Mouse (Mus musculus) common myeloid progenitor, adult 5-6 weeks (primary cell): ENCODE results near the gene Arhgdig. TPM values are rescaled to one million over a fixed set of nuclear protein-coding genes. Genes with fewer than 3 reads are reported as not detected.
A peak's percentile ranks its signal among the peaks of the same experiment; 100 is the strongest.
"Not testable (repeated sequence)": the region's sequence is repeated elsewhere in the genome, so short reads cannot be mapped to it uniquely, and the experiment has no call there.

ENCODE experiments used
- ATAC-seq: replicated peaks from 2 replicates; pipeline ENCODE4 v1.8.0; 2016; ENCODE audit warnings: low read depth, mild to moderate bottlenecking, moderate TSS enrichment, inconsistent platforms; ENCODE audit not compliant: poor library complexity, severe bottlenecking
- total RNA-seq: library from RNA; stranded (forward); fragments of 200-1000, 187-1606 nt; gene quantifications from 2 replicates; pipeline ENCODE4 v1.2.3, GENCODE M21; 2017

The Arhgdig gene
- total RNA-seq, 1 experiment from 2014 or later: not detected

- ATAC-seq: no peak
These were observed 4.7 kb upstream of the Arhgdig start for GRCm38 (mm10) chr17:26212241-26212640.

GRCm38 (mm10) chr17:26206392-26206791 lies 1.2 kb downstream of the Arhgdig start:
- ATAC-seq: no peak

DNA sequence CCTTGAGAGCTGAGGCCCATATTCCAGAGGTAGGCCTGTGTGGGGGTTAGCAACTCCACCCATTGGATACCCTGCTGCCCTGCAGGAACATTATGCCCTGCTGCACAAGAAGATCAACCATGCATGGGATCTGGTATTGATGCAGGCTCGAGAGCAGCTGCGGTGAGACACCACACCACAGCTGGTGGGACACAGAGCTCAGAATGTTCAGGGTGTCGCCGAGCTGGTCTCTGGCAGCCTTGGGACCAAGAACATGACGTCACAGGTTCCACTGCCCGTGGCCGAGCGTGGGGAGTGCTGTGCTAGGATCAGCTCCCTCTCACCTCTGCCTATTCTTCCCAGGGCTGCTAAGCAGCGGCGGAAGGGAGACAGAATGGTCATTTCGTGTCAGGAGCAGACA lies 2.8 kb downstream of the Arhgdig start:
- no peak for ATAC-seq

GRCm38 (mm10) chr17:26203321-26203811 lies 4.2 kb downstream of the Arhgdig start:
- ATAC-seq: peak; percentile 44; the same call in 1 of the 2 replicates

DNA sequence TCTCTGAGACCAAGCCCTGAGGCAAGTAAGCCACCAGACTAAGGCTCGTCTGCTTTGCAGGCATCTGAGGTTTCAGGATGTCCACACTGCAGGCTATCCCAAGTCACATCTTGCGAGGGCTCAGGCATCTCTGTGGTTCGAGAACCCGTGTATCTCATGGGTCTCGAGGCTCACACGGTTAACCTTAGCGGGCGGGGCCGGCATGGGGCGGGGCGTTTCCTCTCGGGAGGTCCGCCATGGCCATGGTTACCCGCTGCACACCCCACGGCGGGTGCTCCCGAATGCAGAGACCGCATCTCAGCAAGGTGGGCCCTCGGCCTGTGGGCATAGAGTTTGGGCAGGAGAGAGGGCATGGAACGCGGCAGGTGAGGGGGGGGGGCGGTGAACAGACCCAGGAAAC lies 4.8 kb downstream of the Arhgdig start, which contains the start of gene Rgs11:
Gene Rgs11, plus strand, starts transcription at position 215 of the 400 bp plus-strand sequence.
- 0 out of 2 replicates have a peak, but pooled peaks have one; percentile 11 for ATAC-seq

- ATAC-seq: no peak
These were observed 5.6 kb downstream of the Arhgdig start for GRCm38 (mm10) chr17:26201998-26202397.

DNA sequence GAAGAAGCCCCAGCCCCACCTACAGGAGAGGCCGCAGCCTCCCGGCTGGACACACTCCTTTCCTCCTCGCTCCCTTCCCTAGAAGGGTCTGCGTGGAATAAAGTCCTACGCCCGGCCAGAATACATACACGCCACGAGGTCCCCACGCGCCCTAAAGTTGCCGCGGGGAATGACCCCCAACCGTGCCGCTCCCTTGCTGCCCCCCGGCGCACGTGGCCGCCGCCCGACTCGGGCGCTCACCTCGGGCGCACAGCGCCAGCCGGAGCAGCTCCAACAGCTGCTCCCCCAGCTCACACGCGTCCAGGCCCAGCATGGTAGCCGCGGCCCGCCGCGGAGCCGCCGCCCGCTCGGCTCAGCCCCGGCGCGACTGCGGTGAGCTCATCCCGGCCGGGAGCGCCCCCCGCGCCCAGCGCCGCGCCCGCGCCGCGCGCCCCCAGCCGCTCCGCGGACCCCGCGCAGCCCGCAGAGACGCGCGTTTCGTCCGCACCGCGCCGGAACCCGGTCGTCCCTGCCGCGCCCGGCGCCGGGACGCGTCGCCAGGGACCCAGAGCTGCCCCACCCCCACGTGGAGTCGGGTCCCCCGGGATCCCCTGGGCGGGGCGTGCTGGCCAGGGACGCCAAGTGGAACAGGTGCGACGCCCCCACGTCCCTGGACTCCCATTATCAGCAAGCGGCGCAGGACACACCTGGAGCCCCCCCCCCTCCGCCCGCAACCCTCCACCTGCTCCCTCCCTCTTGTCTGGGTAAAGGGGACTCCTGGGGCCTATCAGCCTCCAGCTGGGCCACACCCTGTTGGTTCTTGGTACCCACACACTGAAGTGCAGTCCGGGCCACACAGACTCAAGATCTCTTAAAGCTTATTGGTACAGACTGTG lies 6.5 kb downstream of the Arhgdig start:
- ATAC-seq: no peak

DNA sequence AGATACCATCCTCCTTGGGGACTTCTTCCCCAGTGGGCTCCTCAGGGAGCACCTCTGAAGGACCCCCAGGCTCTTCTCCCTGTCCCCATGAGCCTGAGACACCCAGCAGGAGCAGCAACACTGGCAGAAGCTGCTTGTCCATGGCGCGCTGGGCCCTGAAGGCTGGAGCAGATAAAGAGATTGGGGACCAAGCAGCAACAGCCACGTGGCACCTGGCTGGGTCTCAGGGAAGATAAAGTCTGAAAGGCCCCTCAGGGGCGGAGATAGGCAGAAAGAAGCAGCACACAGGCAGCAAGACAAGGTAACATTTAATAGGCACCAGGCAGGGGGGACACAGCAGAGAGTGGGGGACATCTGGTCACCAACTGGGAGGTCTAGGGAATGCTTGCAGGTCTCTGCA lies 8.7 kb downstream of the Arhgdig start, which contains the start of gene Pdia2:
Gene Pdia2, minus strand, starts transcription at position 196 of the 400 bp plus-strand sequence.
- ATAC-seq: no peak

- no peak for ATAC-seq
These were observed 14.9 kb downstream of the Arhgdig start for GRCm38 (mm10) chr17:26192481-26193190.

- not testable (repeated sequence) for ATAC-seq
These were observed 16.1 kb downstream of the Arhgdig start for GRCm38 (mm10) chr17:26191486-26191885.

DNA sequence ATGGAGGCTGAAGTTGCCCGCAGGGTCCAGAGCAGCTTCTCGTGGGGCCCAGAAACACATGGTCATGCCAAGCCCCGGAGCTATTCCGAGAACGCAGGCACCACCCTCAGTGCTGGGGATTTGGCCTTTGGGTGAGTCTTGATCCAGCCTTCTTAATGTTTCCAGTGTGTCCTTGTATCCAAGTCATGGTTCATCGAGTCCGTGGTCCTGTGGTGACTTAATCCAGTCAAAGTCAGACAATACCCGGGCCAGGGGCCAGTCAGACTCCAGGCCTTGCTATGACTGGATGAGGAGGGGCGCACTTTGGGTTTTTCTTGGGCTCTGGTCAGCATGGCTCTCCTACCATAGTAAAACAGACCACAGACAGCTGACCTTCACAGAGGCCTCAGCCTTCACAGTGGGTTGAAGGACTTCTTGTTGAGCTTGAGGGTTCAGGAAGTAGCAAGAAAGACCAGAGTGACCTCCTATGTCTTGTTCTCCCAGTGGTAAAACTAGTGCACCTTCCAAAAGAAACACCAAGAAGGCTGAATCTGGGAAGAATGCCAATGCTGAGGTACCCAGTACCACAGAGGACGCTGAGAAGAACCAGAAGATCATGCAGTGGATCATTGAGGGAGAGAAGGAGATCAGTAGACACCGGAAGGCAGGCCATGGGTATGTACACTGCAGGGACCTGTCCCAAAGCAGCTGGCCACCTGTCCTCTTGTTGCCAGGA lies 19.3 kb downstream of the Arhgdig start:
- no peak for ATAC-seq

GRCm38 (mm10) chr17:26187592-26187991 lies 20.0 kb downstream of the Arhgdig start:
- ATAC-seq: no peak

DNA sequence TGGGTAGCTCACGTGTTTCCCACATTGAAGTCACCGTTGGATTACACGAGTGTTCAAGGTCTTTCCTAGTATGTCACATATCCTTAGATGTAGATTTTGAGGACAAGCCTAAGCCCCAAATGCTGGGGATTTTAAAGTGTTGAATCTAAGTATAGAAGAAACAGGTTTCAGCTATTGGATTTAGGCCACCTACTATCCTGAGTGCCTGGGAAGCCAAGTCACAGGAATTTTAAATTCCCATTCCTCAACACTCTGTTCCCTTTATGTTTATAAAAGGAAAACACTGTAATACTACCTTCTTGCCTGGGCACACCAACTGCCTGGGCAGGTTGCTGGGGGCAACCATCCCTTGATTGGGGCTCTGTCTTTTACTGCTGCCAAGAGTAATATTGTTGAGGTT lies 26.4 kb downstream of the Arhgdig start:
- ATAC-seq: no peak

GRCm38 (mm10) chr17:26178611-26179010 lies 29.0 kb downstream of the Arhgdig start:
- no peak for ATAC-seq

DNA sequence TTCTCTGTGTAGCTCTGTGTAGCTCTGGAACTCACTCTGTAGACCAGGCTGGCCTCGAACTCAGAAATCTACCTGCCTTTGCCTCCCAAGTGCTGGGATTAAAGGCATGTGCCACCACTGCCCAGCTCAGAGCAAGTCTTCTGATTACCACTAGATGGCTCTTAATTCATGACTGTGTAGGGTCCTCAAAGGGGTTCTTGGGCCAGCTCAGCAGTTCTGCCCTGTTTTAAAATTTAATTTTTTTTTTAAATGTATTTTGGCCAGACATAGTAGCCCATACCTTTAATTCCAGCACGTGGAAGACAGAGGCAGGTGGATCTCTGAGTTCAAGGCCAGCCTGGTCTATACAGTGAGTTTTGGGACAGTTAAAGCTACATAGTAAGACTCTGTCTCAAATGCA lies 32.3 kb downstream of the Arhgdig start:
- ATAC-seq: not testable (repeated sequence)

GRCm38 (mm10) chr17:26168039-26168438 lies 39.5 kb downstream of the Arhgdig start:
- peak; percentile 97 for ATAC-seq

DNA sequence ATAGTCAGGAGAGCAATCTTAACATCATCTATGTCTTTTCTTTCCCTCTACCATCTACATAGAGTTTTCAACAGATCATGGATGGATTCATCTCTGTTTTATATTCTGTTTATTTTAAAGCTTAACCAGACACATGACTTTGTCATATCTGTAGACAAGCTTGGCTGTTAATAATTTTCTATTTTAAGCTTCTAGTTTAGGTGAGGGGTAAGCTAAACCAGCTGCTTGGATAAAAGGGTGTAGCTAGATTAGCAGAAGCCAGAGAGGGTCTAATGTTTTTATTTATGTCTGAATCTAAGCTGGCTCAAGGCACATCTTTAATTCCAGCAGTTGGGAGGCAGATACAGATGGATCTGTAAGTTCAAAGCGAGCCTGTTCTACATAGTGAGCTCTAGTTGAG lies 44.9 kb downstream of the Arhgdig start:
- ATAC-seq: no peak

- ATAC-seq: no peak
These were observed 55.5 kb downstream of the Arhgdig start for GRCm38 (mm10) chr17:26151886-26152630.
